Mouse (Mus musculus): Measurements from ENCODE around the gene Pls3. TPM values are rescaled to one million over a fixed set of nuclear protein-coding genes. Genes with fewer than 3 reads are reported as not detected.
"Not testable (repeated sequence)": the region's sequence is repeated elsewhere in the genome, so short reads cannot be mapped to it uniquely, and the experiment has no call there.

Pls3 gene
- polyA plus RNA-seq, 1 experiment from 2014 or later: 118 TPM

- 7% methylated on average over 19 of the region's 19 CpGs for WGBS
- DNase-seq (ENCODE audit: low spot score): peak; percentile 79
- H3K4me1 ChIP-seq (ENCODE audit: control insufficient read depth, insufficient read depth, low read length): no peaks in the 10 kb centered on the region
- H3K27ac ChIP-seq (replicated peaks; ENCODE audit: low read depth, low read length): peak overlapping the region; percentile 80
- ATAC-seq (replicated peaks; ENCODE audit: insufficient number of reproducible peaks, low FRiP score, low TSS enrichment, low read depth): peak; percentile 93
- no peaks in the 10 kb centered on the region for H3K36me3 ChIP-seq (replicated peaks; ENCODE audit: control insufficient read depth, insufficient read depth, low read depth, low read length)
- H3K9me3 ChIP-seq (replicated peaks; ENCODE audit: control insufficient read depth, low read length): no peaks in the 10 kb centered on the region
- H3K4me3 ChIP-seq (ENCODE audit: low read depth, low read length): peak overlapping the region; percentile 52
- peak overlapping the region; percentile 21 for H3K4me2 ChIP-seq (ENCODE audit: low read depth, low read length)
- no peaks in the 10 kb centered on the region for H3K27me3 ChIP-seq (ENCODE audit: control insufficient read depth, insufficient read depth, low read length)
- peak overlapping the region; percentile 70 for H3K9ac ChIP-seq (replicated peaks; ENCODE audit: low read length)
Measured at GRCm38 (mm10) chrX:75764135-75764793, 110.7 kb downstream of the Pls3 start.

GRCm38 (mm10) chrX:75759461-75759860, 115.5 kb downstream of the Pls3 start:
- 71% methylated on average over 2 of the region's 2 CpGs for WGBS
- H3K9me3 ChIP-seq (replicated peaks; ENCODE audit: control insufficient read depth, low read length); H3K27ac ChIP-seq (replicated peaks; ENCODE audit: low read depth, low read length); H3K4me3 ChIP-seq (ENCODE audit: low read depth, low read length); H3K27me3 ChIP-seq (ENCODE audit: control insufficient read depth, insufficient read depth, low read length); DNase-seq (ENCODE audit: low spot score); H3K9ac ChIP-seq (replicated peaks; ENCODE audit: low read length); H3K36me3 ChIP-seq (replicated peaks; ENCODE audit: control insufficient read depth, insufficient read depth, low read depth, low read length); H3K4me1 ChIP-seq (ENCODE audit: control insufficient read depth, insufficient read depth, low read length); H3K4me2 ChIP-seq (ENCODE audit: low read depth, low read length); ATAC-seq (replicated peaks; ENCODE audit: insufficient number of reproducible peaks, low FRiP score, low TSS enrichment, low read depth): not testable (repeated sequence)

- H3K4me2 ChIP-seq (ENCODE audit: low read depth, low read length); H3K36me3 ChIP-seq (replicated peaks; ENCODE audit: control insufficient read depth, insufficient read depth, low read depth, low read length); H3K4me1 ChIP-seq (ENCODE audit: control insufficient read depth, insufficient read depth, low read length); H3K9me3 ChIP-seq (replicated peaks; ENCODE audit: control insufficient read depth, low read length); H3K27me3 ChIP-seq (ENCODE audit: control insufficient read depth, insufficient read depth, low read length); H3K27ac ChIP-seq (replicated peaks; ENCODE audit: low read depth, low read length); H3K4me3 ChIP-seq (ENCODE audit: low read depth, low read length); ATAC-seq (replicated peaks; ENCODE audit: insufficient number of reproducible peaks, low FRiP score, low TSS enrichment, low read depth); H3K9ac ChIP-seq (replicated peaks; ENCODE audit: low read length): not testable (repeated sequence)
- DNase-seq (ENCODE audit: low spot score): peak; percentile 42
- WGBS: 78% methylated on average over 11 of the region's 12 CpGs
Measured at GRCm38 (mm10) chrX:75759036-75759435, 115.9 kb downstream of the Pls3 start.

- not testable (repeated sequence) for H3K36me3 ChIP-seq (replicated peaks; ENCODE audit: control insufficient read depth, insufficient read depth, low read depth, low read length); H3K4me3 ChIP-seq (ENCODE audit: low read depth, low read length); H3K9ac ChIP-seq (replicated peaks; ENCODE audit: low read length); ATAC-seq (replicated peaks; ENCODE audit: insufficient number of reproducible peaks, low FRiP score, low TSS enrichment, low read depth); H3K4me1 ChIP-seq (ENCODE audit: control insufficient read depth, insufficient read depth, low read length); H3K27me3 ChIP-seq (ENCODE audit: control insufficient read depth, insufficient read depth, low read length); H3K27ac ChIP-seq (replicated peaks; ENCODE audit: low read depth, low read length); H3K9me3 ChIP-seq (replicated peaks; ENCODE audit: control insufficient read depth, low read length); H3K4me2 ChIP-seq (ENCODE audit: low read depth, low read length)
- 79% methylated on average over 14 of the region's 14 CpGs for WGBS
- DNase-seq (ENCODE audit: low spot score): peak; percentile 18
Measured at GRCm38 (mm10) chrX:75757966-75758365, 117.0 kb downstream of the Pls3 start.

GRCm38 (mm10) chrX:75754531-75754930, 120.5 kb downstream of the Pls3 start:
- not testable (repeated sequence) for H3K36me3 ChIP-seq (replicated peaks; ENCODE audit: control insufficient read depth, insufficient read depth, low read depth, low read length); DNase-seq (ENCODE audit: low spot score); H3K4me3 ChIP-seq (ENCODE audit: low read depth, low read length); H3K27me3 ChIP-seq (ENCODE audit: control insufficient read depth, insufficient read depth, low read length); H3K27ac ChIP-seq (replicated peaks; ENCODE audit: low read depth, low read length); H3K4me2 ChIP-seq (ENCODE audit: low read depth, low read length); H3K9ac ChIP-seq (replicated peaks; ENCODE audit: low read length); ATAC-seq (replicated peaks; ENCODE audit: insufficient number of reproducible peaks, low FRiP score, low TSS enrichment, low read depth); H3K9me3 ChIP-seq (replicated peaks; ENCODE audit: control insufficient read depth, low read length); H3K4me1 ChIP-seq (ENCODE audit: control insufficient read depth, insufficient read depth, low read length)

GRCm38 (mm10) chrX:75750126-75750725, 124.8 kb downstream of the Pls3 start:
- DNase-seq (ENCODE audit: low spot score); H3K9me3 ChIP-seq (replicated peaks; ENCODE audit: control insufficient read depth, low read length); H3K4me2 ChIP-seq (ENCODE audit: low read depth, low read length); H3K27me3 ChIP-seq (ENCODE audit: control insufficient read depth, insufficient read depth, low read length); H3K36me3 ChIP-seq (replicated peaks; ENCODE audit: control insufficient read depth, insufficient read depth, low read depth, low read length); H3K4me1 ChIP-seq (ENCODE audit: control insufficient read depth, insufficient read depth, low read length); H3K27ac ChIP-seq (replicated peaks; ENCODE audit: low read depth, low read length); H3K4me3 ChIP-seq (ENCODE audit: low read depth, low read length); ATAC-seq (replicated peaks; ENCODE audit: insufficient number of reproducible peaks, low FRiP score, low TSS enrichment, low read depth); H3K9ac ChIP-seq (replicated peaks; ENCODE audit: low read length): not testable (repeated sequence)
- 68% methylated on average over 3 of the region's 12 CpGs for WGBS

GRCm38 (mm10) chrX:75749312-75749711, 125.7 kb downstream of the Pls3 start:
- H3K9me3 ChIP-seq (replicated peaks; ENCODE audit: control insufficient read depth, low read length); H3K4me2 ChIP-seq (ENCODE audit: low read depth, low read length); H3K27me3 ChIP-seq (ENCODE audit: control insufficient read depth, insufficient read depth, low read length); H3K4me1 ChIP-seq (ENCODE audit: control insufficient read depth, insufficient read depth, low read length); H3K36me3 ChIP-seq (replicated peaks; ENCODE audit: control insufficient read depth, insufficient read depth, low read depth, low read length); H3K27ac ChIP-seq (replicated peaks; ENCODE audit: low read depth, low read length); H3K9ac ChIP-seq (replicated peaks; ENCODE audit: low read length); H3K4me3 ChIP-seq (ENCODE audit: low read depth, low read length); ATAC-seq (replicated peaks; ENCODE audit: insufficient number of reproducible peaks, low FRiP score, low TSS enrichment, low read depth): not testable (repeated sequence)
- peak; percentile 8 for DNase-seq (ENCODE audit: low spot score)
- 61% methylated on average over 5 of the region's 10 CpGs for WGBS

- H3K9ac ChIP-seq (replicated peaks; ENCODE audit: low read length); H3K4me1 ChIP-seq (ENCODE audit: control insufficient read depth, insufficient read depth, low read length); H3K4me2 ChIP-seq (ENCODE audit: low read depth, low read length); H3K36me3 ChIP-seq (replicated peaks; ENCODE audit: control insufficient read depth, insufficient read depth, low read depth, low read length); H3K9me3 ChIP-seq (replicated peaks; ENCODE audit: control insufficient read depth, low read length); H3K4me3 ChIP-seq (ENCODE audit: low read depth, low read length); H3K27me3 ChIP-seq (ENCODE audit: control insufficient read depth, insufficient read depth, low read length); H3K27ac ChIP-seq (replicated peaks; ENCODE audit: low read depth, low read length); ATAC-seq (replicated peaks; ENCODE audit: insufficient number of reproducible peaks, low FRiP score, low TSS enrichment, low read depth): not testable (repeated sequence)
- 65% methylated on average over 8 of the region's 14 CpGs for WGBS
- peak; percentile 15 for DNase-seq (ENCODE audit: low spot score)
Measured at GRCm38 (mm10) chrX:75744466-75744865, 130.5 kb downstream of the Pls3 start.
